ENCODE assay signal across 9 mouse cellular contexts in the genomic region with DNA sequence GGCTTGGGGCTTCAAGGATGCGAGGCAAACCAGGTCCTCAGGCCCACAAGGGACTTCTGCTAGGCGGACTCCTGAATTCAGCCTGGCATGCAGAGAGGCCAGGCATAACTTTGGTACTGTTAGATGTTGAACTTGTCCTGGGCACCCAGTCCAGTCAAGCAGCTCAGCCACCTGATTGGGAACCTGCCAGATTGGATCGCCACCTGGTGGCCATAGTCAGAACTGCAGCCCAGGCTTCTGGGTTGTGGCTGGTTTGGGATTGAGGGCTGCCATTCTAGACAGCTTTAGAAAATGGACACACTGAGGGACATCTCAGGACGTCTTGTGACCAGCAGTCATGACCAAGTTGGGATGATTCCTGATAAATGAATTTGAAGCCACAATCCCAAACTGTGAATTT. TPM values are rescaled to one million over a fixed set of nuclear protein-coding genes. Genes with fewer than 3 reads are reported as not detected.
DNase-seq lines count a peak whose midpoint lies in the region; ATAC-seq and TF ChIP-seq lines count a peak whose summit lies in the region.
"Had no signal": no experiment of that assay in that cellular context is flagged by ENCODE, and none has a peak within 500 bp of the region (broad histone marks: within the 10 kb centered on the region; RNA-seq: fewer than 3 reads in every experiment).

No protein-coding gene starts in this region.

- H3K27ac ChIP-seq in layer of hippocampus, adult 2 months: peak overlapping the region; percentile 8; the same call in 1 of the 2 replicates
- no peak overlapping the region for H3K27ac ChIP-seq in lung, postnatal 0 days (ENCODE audit: low read length)
- H3K27ac ChIP-seq: limb, embryonic 12.5 days had no signal

- peaks cover 10% of the 10 kb centered on the region for H3K4me1 ChIP-seq in lung, postnatal 0 days (ENCODE audit: insufficient read depth, low read depth, low read length)

- 0 out of 2 replicates have a peak, but pooled peaks cover 5% of the 10 kb centered on the region for H3K36me3 ChIP-seq in lung, postnatal 0 days (ENCODE audit: insufficient read depth, low read length)

- no peaks in the 10 kb centered on the region for H3K27me3 ChIP-seq in lung, postnatal 0 days (replicated peaks; ENCODE audit: insufficient read depth, low read length)
- H3K27me3 ChIP-seq: limb, embryonic 12.5 days had no signal

- ATAC-seq in activated CD4-positive, CD25-positive, alpha-beta regulatory T cell, adult 4 months: peak; percentile 30
- peak; percentile 14 for ATAC-seq in lung, postnatal 0 days

- H3K9me3 ChIP-seq in lung, postnatal 0 days (ENCODE audit: low read length): no peaks in the 10 kb centered on the region
- H3K9me3 ChIP-seq: limb, embryonic 12.5 days had no signal

- DNase-seq in CD4-positive helper T cell, adult 2 months (ENCODE audit: low read depth, low spot score): peak; percentile 70
- peak; percentile 82 for DNase-seq in embryo, embryonic 10 days (ENCODE audit: low spot score)
- peak; percentile 73 to 85 for DNase-seq in heart, adult 9 months (ENCODE audit: low spot score in 2 of 2)
- DNase-seq in layer of hippocampus, adult 2 months (ENCODE audit: low spot score in 2 of 2): peak; percentile 80 to 95
- peak; percentile 70 for DNase-seq in lung, postnatal 0 days (ENCODE audit: low spot score)
- DNase-seq in retina, adult 2 months (ENCODE audit: low read depth, low spot score): peak; percentile 58
- peak; percentile 96 for DNase-seq in thymus, postnatal 4 days

- no peak for TF ChIP-seq EP300 in lung, postnatal 0 days (IDR thresholded peaks at IDR 0.05)

- no peak overlapping the region for H3K4me3 ChIP-seq in layer of hippocampus, adult 2 months
- H3K4me3 ChIP-seq in lung, postnatal 0 days (ENCODE audit: low read depth, low read length): no peak overlapping the region
- H3K4me3 ChIP-seq: limb, embryonic 12.5 days had no signal

- no peak overlapping the region for H3K9ac ChIP-seq in lung, postnatal 0 days (replicated peaks; ENCODE audit: low read depth)
- H3K9ac ChIP-seq: limb, embryonic 12.5 days had no signal

- H3K4me2 ChIP-seq in lung, postnatal 0 days (replicated peaks; ENCODE audit: low read depth, low read length): no peak overlapping the region
- H3K4me2 ChIP-seq: limb, embryonic 12.5 days had no signal

- 24% methylated on average over 4 of the region's 4 CpGs for WGBS in lung, postnatal 0 days

- TF ChIP-seq CTCF in layer of hippocampus, adult 2 months (conservative IDR thresholded peaks at IDR 0.05): peak; percentile 100
- TF ChIP-seq CTCF in lung, postnatal 0 days (IDR thresholded peaks at IDR 0.05): peak; percentile 97

RNA-seq across cellular contexts. Expression of gene Ccdc8, which starts 7.1 kb away (rescaled TPM):
- under 1 TPM in 1 of 2 experiments, not detected in 1; 0.16 TPM for polyA plus RNA-seq in activated CD4-positive, CD25-positive, alpha-beta regulatory T cell, adult 4 months (2017; shearing (Covaris generic))
- 1 to 10 TPM; 1.8 to 2.2 TPM for total RNA-seq in layer of hippocampus, adult 2 months (2021)
- 7.8 and 8.0 TPM in 2 replicates for polyA plus RNA-seq in lung, postnatal 0 days (2015; fragmentation: Nextera tagmentation; extraction: Ambion mirVana)

RNA-seq across cellular contexts. Expression of gene Gm42372, which starts 16.8 kb away (rescaled TPM):
- polyA plus RNA-seq in activated CD4-positive, CD25-positive, alpha-beta regulatory T cell, adult 4 months (2017; shearing (Covaris generic)): 1 to 10 TPM; 3.6 to 4.2 TPM
- 10 to 100 TPM; 52.3 to 55.5 TPM for total RNA-seq in layer of hippocampus, adult 2 months (2021)
- polyA plus RNA-seq in lung, postnatal 0 days (2015; fragmentation: Nextera tagmentation; extraction: Ambion mirVana): 0.02 and 0.04 TPM in 2 replicates

RNA-seq across cellular contexts. Expression of gene Ppp5c, which starts 28.1 kb away (rescaled TPM):
- polyA plus RNA-seq in activated CD4-positive, CD25-positive, alpha-beta regulatory T cell, adult 4 months (2017; shearing (Covaris generic)): 10 to 100 TPM; 49.6 to 63.3 TPM
- total RNA-seq in layer of hippocampus, adult 2 months (2021): 100 to 1,000 TPM; 148 to 155 TPM
- polyA plus RNA-seq in lung, postnatal 0 days (2015; fragmentation: Nextera tagmentation; extraction: Ambion mirVana): 65.1 and 71.8 TPM in 2 replicates

RNA-seq across cellular contexts. Expression of gene Pnmal1, which starts 40.2 kb away (rescaled TPM):
- not detected for polyA plus RNA-seq in activated CD4-positive, CD25-positive, alpha-beta regulatory T cell, adult 4 months (2017; shearing (Covaris generic))
- 100 to 1,000 TPM; 103 to 121 TPM for total RNA-seq in layer of hippocampus, adult 2 months (2021)
- 0.04 TPM in 1 of 2 replicates, not detected in the other for polyA plus RNA-seq in lung, postnatal 0 days (2015; fragmentation: Nextera tagmentation; extraction: Ambion mirVana)

RNA-seq across cellular contexts. Expression of gene Pnmal2, which starts 55.2 kb away (rescaled TPM):
- not detected for polyA plus RNA-seq in activated CD4-positive, CD25-positive, alpha-beta regulatory T cell, adult 4 months (2017; shearing (Covaris generic))
- total RNA-seq in layer of hippocampus, adult 2 months (2021): 100 to 1,000 TPM; 348 to 373 TPM
- 1.9 and 2.0 TPM in 2 replicates for polyA plus RNA-seq in lung, postnatal 0 days (2015; fragmentation: Nextera tagmentation; extraction: Ambion mirVana)
